Mouse (Mus musculus): ENCODE measurements around the gene Tox3.

DNA sequence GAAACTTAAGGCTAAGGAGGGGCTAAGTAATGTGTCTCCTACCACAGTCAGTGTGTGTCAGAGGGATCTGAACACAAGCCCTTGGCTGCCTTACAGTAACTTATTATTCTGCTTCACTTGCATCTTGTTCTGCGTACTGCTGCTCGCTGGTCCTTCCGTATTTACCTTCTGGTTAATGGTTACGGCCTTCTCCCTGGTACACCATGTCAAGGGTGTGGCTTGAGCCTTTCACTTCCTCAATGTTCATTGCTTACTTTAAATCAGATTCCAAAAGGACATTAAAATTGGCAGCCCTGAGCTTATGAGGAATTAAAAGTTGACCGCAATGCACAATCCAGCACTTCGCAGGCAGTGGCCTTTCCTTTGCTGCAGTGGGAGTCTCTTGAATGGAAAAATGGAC, 30.9 kb upstream of the Tox3 start:
- TF ChIP-seq CTCF (IDR thresholded peaks at IDR 0.05; ENCODE audit: control insufficient read depth, insufficient read depth, low read length), result no peak
- TF ChIP-seq POLR2A (IDR thresholded peaks at IDR 0.05; ENCODE audit: borderline replicate concordance, control insufficient read depth, low read depth, low read length), result no peak

Data from bone marrow, adult 2 months (tissue).